Mouse (Mus musculus) left cerebral cortex, postnatal 25 days (tissue): Measurements from ENCODE around the gene 2610044O15Rik8. TPM values are rescaled to one million over a fixed set of nuclear protein-coding genes. Genes with fewer than 3 reads are reported as not detected.

ENCODE experiments used
- DNase-seq, 2 experiments: peaks; one replicate each; pipeline ENCODE4 v3.0.0; 2022; ENCODE audit warnings: low spot score in 2 of 2, mixed read lengths in 1 of 2
- intact Hi-C: fragments of 180-260 bp; cut with DNase I; formaldehyde crosslinking; loops from one replicate; pipeline ENCODE4 v1.15.1; 2025
- total RNA-seq, 2 experiments: library from RNA; stranded (reverse); gene quantifications; 2 replicates each; pipeline ENCODE4 v1.2.3; 2021

2610044O15Rik8 gene
- total RNA-seq: 10 to 100 TPM; 23.9 to 26.8 TPM

GRCm38 (mm10) chr8:129234027-129234733 lies at the start of gene 2610044O15Rik8:
Gene 2610044O15Rik8 (minus strand): TSS chr8:129234406.
- DNase-seq: peak; percentile 90 to 96
- intact Hi-C loops: loop anchor here (1.0 kb wide), 1 partner anchor 29 kb away; no protein-coding TSS in a partner anchor

GRCm38 (mm10) chr8:129265918-129266317 lies 31.7 kb upstream of the 2610044O15Rik8 start:
- intact Hi-C loops: no loop called here
- no peak for DNase-seq

- intact Hi-C loops: no loop called here
- no peak for DNase-seq
Measured at GRCm38 (mm10) chr8:129264296-129264695, 30.1 kb upstream of the 2610044O15Rik8 start.

- DNase-seq: peak; percentile 82 to 92
- intact Hi-C loops: loop anchor here (1.0 kb wide), 1 partner anchor 29 kb away; the partner anchor contains the start of gene 2610044O15Rik8
Measured at GRCm38 (mm10) chr8:129263211-129263927, 29.2 kb upstream of the 2610044O15Rik8 start.

- intact Hi-C loops: loop anchor here (1.0 kb wide), 1 partner anchor 30 kb away; no protein-coding TSS in a partner anchor
- DNase-seq: no peak
Measured at GRCm38 (mm10) chr8:129233664-129234026, 561 bp downstream of the 2610044O15Rik8 start.

Other genes starting within 250 kb of the 2610044O15Rik8 start
- gene Ccdc7a, start 168.9 kb downstream of the 2610044O15Rik8 start, total RNA-seq: not detected
- gene Ccdc7b, start 167.3 kb downstream of the 2610044O15Rik8 start, total RNA-seq: not detected
- not detected for gene Gm10999, start 102.7 kb downstream of the 2610044O15Rik8 start, total RNA-seq